Mouse (Mus musculus) macrophage (primary cell): ENCODE results near the gene Myo19. TPM values are rescaled to one million over a fixed set of nuclear protein-coding genes. Genes with fewer than 3 reads are reported as not detected.

Experiments
- H3K27ac ChIP-seq: fragments of 350-480 bp; formaldehyde crosslinking; 2 replicates; pipeline ENCODE4 v1.9.0; 2021
- H3K36me3 ChIP-seq: fragments of 350-480 bp; formaldehyde crosslinking; 2 replicates; pipeline ENCODE4 v1.9.0; 2021; ENCODE audit errors: inconsistent target
- H3K4me3 ChIP-seq: fragments of 350-480 bp; formaldehyde crosslinking; 2 replicates; pipeline ENCODE4 v1.9.0; 2021; ENCODE audit errors: inconsistent target
- H3K79me2 ChIP-seq: fragments of 350-480 bp; formaldehyde crosslinking; 2 replicates; pipeline ENCODE4 v1.9.0; 2021; ENCODE audit errors: inconsistent target
- WGBS: methylation state at CpG from one replicate; pipeline ENCODE4 v1.1.7; 2026; ENCODE audit warnings: inconsistent platforms; ENCODE audit not compliant: missing documents; 5-methylcytosine and 5-hydroxymethylcytosine counted together
- polyA plus RNA-seq: library from polyadenylated mRNA; stranded (reverse); fragments of 250-400 nt; gene quantifications from 3 replicates; pipeline ENCODE4 v1.2.4, GENCODE M21; 2018; ENCODE audit warnings: inconsistent platforms

The Myo19 gene
- polyA plus RNA-seq, 1 experiment from 2014 or later: 1.1 TPM

DNA sequence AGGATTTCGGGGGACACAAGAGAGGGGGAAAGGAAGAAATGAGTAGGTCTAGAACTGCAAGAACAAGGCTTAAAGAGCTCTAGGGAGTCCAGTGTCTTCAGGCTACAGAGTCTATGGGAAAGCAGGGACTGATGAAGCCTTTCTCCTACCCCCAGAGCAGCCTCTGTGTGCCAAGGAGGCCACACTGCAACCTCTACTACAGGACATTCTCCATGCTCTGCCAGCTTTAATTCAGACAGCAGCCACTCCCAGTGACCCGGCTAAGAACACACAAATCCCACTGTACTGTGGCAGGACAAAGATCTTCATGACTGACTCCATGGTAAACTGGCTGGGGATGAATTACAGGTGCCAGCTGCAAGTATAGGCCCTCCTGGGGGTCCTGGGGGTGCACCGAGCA, 27.1 kb downstream of the Myo19 start:
- no peaks in the 10 kb centered on the region for H3K79me2 ChIP-seq
- peaks cover 18% of the 10 kb centered on the region for H3K36me3 ChIP-seq
- WGBS: 94% methylated on average over 2 of the region's 3 CpGs

GRCm38 (mm10) chr11:84908480-84908879, 28.5 kb downstream of the Myo19 start:
- Histone ChIP-seq H3K79me2 (no peaks in the 10 kb centered on the region), H3K4me3 (no peak overlapping the region), H3K27ac (no peak overlapping the region), H3K36me3 (peaks cover 19% of the 10 kb centered on the region)
- WGBS: 93% methylated on average over 6 of the region's 6 CpGs

More for the DNA sequence above, 27.1 kb downstream of the Myo19 start:
- Histone ChIP-seq H3K27ac (no peak overlapping the region), H3K4me3 (no peak overlapping the region)

DNA sequence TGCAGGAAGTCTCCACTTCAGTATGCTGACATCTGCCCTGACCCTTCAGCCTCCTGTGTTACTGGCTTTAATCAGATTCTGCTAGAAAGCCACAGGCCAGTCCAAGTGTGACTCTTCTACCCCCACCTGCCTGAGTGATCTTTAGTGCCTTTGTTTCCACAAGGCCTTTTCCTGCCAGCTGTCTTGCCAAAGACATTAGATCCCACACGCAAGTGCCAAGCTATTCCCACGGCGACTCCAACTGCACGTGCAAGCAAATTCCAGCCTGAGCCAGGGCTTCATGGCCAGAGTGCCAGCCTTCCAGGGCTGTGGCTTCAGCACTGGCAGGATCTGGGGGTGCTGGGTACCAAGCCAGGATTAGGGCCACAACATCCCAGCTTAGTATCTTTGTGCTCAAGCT, 30.5 kb downstream of the Myo19 start:
- no peak overlapping the region for H3K27ac ChIP-seq
- H3K79me2 ChIP-seq: peaks cover 9% of the 10 kb centered on the region; the same call in 1 of the 2 replicates
- H3K4me3 ChIP-seq: no peak overlapping the region
- H3K36me3 ChIP-seq: peaks cover 19% of the 10 kb centered on the region
- 99% methylated on average over 4 of the region's 4 CpGs for WGBS

DNA sequence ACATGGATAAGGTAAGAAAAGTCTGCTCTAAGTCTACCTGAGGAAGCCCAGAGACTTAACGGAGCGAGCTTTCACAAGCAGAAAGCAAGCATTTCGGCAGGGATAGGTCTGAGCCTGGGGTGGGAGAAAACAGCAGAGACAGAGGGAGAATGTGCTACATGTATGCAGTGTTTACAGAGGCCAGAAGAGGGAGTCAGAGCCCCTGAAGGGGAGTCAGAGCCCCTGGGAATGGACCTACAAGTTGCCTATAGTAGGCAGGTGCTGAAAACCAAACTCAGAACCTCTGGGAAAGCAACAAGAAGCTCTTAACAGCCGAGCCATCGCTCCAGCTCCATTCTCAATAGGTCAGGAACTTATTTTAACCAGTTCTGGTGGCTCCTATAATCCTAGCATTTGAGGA, 34.7 kb downstream of the Myo19 start:
- Histone ChIP-seq H3K27ac (no peak overlapping the region), H3K36me3 (peaks cover 19% of the 10 kb centered on the region), H3K4me3 (no peak overlapping the region), H3K79me2 (peaks cover 15% of the 10 kb centered on the region; the same call in 1 of the 2 replicates)
- 89% methylated on average over 5 of the region's 5 CpGs for WGBS

- Histone ChIP-seq H3K4me3 (peak within 1 kb of the TSS; percentile 91), H3K36me3 (peaks cover 9% of the 10 kb centered on the region), H3K79me2 (peaks cover 15% of the 10 kb centered on the region; the same call in 1 of the 2 replicates), H3K27ac (no peak within 1 kb of the TSS)
- WGBS: 7% methylated on average over 34 of the region's 34 CpGs
Measured at GRCm38 (mm10) chr11:84916053-84916702, 36.2 kb downstream of the Myo19 start, which contains the start of gene Znhit3. Gene Znhit3 (minus strand): TSS chr11:84916366.

GRCm38 (mm10) chr11:84916703-84917300, 36.9 kb downstream of the Myo19 start:
- peaks cover 15% of the 10 kb centered on the region; the same call in 1 of the 2 replicates for H3K79me2 ChIP-seq
- H3K36me3 ChIP-seq: peaks cover 3% of the 10 kb centered on the region; the same call in 1 of the 2 replicates
- peak overlapping the region; percentile 91 for H3K4me3 ChIP-seq
- 74% methylated on average over 7 of the region's 7 CpGs for WGBS
- H3K27ac ChIP-seq: no peak overlapping the region

GRCm38 (mm10) chr11:84918425-84918824, 38.5 kb downstream of the Myo19 start:
- no peak overlapping the region for H3K4me3 ChIP-seq
- H3K79me2 ChIP-seq: peaks cover 15% of the 10 kb centered on the region; the same call in 1 of the 2 replicates
- WGBS: 13% methylated on average over 16 of the region's 16 CpGs
- no peaks in the 10 kb centered on the region for H3K36me3 ChIP-seq
- H3K27ac ChIP-seq: no peak overlapping the region

GRCm38 (mm10) chr11:84919276-84919675, 39.3 kb downstream of the Myo19 start:
- no peak overlapping the region for H3K27ac ChIP-seq
- peaks cover 15% of the 10 kb centered on the region; the same call in 1 of the 2 replicates for H3K79me2 ChIP-seq
- H3K4me3 ChIP-seq: no peak overlapping the region
- 22% methylated on average over 3 of the region's 3 CpGs for WGBS
- H3K36me3 ChIP-seq: no peaks in the 10 kb centered on the region

DNA sequence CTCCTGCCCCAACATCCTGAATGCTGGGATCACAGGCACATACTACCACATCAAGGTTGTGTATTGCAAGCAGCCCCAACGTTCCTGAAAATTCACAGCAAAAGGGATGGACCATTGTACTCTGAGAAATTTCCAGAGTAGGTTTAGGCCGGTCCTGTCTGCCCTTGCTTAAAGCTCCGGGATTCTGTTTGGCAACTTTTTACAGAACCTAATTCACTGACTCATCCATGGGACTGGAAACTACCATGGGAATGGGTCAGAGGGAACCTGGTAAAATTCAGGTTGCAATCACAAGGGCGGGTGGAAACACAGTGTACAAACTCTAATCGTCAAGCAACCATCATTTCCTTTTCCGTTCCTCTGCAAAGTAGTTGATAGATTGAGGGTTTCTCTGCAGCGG, 40.0 kb downstream of the Myo19 start:
- no peaks in the 10 kb centered on the region for H3K36me3 ChIP-seq
- H3K79me2 ChIP-seq: peaks cover 11% of the 10 kb centered on the region; the same call in 1 of the 2 replicates
- H3K27ac ChIP-seq: no peak overlapping the region
- WGBS: 47% methylated on average over 7 of the region's 7 CpGs
- H3K4me3 ChIP-seq: no peak overlapping the region

- H3K36me3 ChIP-seq: no peaks in the 10 kb centered on the region
- H3K27ac ChIP-seq: no peak overlapping the region
- H3K4me3 ChIP-seq: no peak overlapping the region
- 92% methylated on average over 8 of the region's 8 CpGs for WGBS
- H3K79me2 ChIP-seq: peaks cover under 1% of the 10 kb centered on the region; the same call in 1 of the 2 replicates
Measured at GRCm38 (mm10) chr11:84920981-84921380, 41.0 kb downstream of the Myo19 start.

DNA sequence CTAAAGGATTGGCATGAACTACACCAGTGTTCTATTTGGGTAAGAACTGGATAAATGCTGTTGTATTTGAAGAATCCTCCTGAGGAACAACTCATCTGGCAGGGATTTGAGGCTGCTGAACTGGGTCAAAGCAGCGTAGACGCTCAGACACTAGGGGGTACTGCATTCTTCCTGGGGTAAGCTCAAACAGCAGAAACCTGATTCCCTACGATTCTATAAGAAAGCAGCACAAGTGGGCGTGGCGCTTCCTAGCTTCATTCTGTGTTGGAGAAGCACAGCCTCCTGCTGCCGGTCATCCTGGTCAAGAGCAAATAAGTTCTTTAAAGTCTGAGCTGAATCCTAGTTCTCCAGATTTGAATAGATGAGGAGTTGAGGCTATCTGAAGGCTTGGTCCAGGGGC, 52.3 kb downstream of the Myo19 start:
- no peak overlapping the region for H3K4me3 ChIP-seq
- H3K36me3 ChIP-seq: no peaks in the 10 kb centered on the region
- no peak overlapping the region for H3K27ac ChIP-seq
- no peaks in the 10 kb centered on the region for H3K79me2 ChIP-seq
- WGBS: 27% methylated on average over 6 of the region's 6 CpGs

DNA sequence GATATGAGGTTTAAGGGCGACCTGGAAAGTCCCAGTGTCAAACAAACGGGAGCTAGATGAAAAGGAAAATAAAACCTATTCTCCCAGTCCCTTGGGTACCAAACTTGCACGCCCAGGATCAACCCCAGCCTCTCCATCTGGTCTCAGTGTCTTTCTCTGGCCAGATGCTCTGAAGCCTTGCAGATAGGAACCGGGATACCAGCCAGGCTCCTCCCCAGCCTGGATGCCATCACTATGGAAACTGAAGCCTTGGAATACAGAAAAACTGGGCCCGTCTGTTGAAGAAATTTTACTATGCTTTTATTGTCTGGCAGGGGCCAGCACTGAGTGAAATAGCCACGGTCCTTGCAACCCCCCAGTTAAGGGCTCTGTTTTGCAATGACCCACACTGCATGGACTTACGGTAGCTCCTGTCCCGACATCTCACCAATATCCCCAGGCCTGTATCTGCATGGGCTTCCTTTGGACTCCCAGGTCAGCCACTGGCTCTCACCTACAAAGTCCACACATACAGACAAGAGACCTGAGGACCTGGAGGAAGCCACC, 59.6 kb downstream of the Myo19 start:
- no peaks in the 10 kb centered on the region for H3K79me2 ChIP-seq
- no peaks in the 10 kb centered on the region for H3K36me3 ChIP-seq
- 70% methylated on average over 8 of the region's 8 CpGs for WGBS
- H3K4me3 ChIP-seq: no peak overlapping the region
- no peak overlapping the region for H3K27ac ChIP-seq

- Histone ChIP-seq H3K36me3 (no peaks in the 10 kb centered on the region), H3K79me2 (no peaks in the 10 kb centered on the region), H3K4me3 (no peak overlapping the region), H3K27ac (no peak overlapping the region)
- WGBS: 86% methylated on average over 10 of the region's 10 CpGs
Measured at GRCm38 (mm10) chr11:84940140-84940539, 60.2 kb downstream of the Myo19 start.

DNA sequence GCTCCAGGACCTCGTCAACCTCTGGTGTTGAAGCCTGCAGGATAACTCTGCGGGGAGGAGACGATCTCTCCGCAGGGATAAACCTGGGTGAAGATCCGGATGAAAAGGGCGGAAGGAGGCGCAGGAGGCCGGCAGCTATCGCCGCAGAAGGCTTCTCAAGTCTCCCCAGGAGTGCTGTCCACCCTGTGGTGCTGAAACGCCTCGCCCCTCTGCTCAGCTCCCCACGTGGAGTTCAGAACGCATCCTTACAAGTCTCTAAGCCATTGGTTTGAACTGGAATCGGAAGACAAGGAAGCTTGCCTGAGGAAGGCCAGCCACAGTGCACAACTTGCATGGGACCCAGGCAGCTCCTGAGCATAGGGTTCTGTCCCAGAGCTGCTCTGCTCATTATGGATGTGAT, 64.0 kb downstream of the Myo19 start:
- Histone ChIP-seq H3K27ac (no peak overlapping the region), H3K36me3 (no peaks in the 10 kb centered on the region), H3K4me3 (no peak overlapping the region), H3K79me2 (no peaks in the 10 kb centered on the region)
- 3% methylated on average over 15 of the region's 15 CpGs for WGBS
